Mouse (Mus musculus) lung, embryonic 14.5 days (tissue): ENCODE results near the gene Dap. TPM values are rescaled to one million over a fixed set of nuclear protein-coding genes. Genes with fewer than 3 reads are reported as not detected.

Source experiments
- ATAC-seq: fragments of 200-750 bp; cut with Nextera tagmentation; 2 replicates; pipeline ENCODE4 v1.8.0; 2017; ENCODE audit warnings: mild to moderate bottlenecking, moderate TSS enrichment, moderate library complexity; ENCODE audit not compliant: insufficient read depth
- DNase-seq: peaks from one replicate; pipeline ENCODE4 v3.0.0-alpha.2; 2015
- H3K27ac ChIP-seq: fragments of 300-500 bp; sonication (generic); 2 replicates; pipeline ENCODE4 v1.5.1; 2014; ENCODE audit warnings: low read depth, mild to moderate bottlenecking, moderate library complexity
- H3K27me3 ChIP-seq: fragments of 300-500 bp; sonication (generic); 2 replicates; pipeline ENCODE4 v1.6.1; 2014; ENCODE audit warnings: low read length, control low read depth; ENCODE audit not compliant: insufficient read depth
- H3K36me3 ChIP-seq: fragments of 300-500 bp; sonication (generic); 2 replicates; pipeline ENCODE4 v1.6.1; 2014; ENCODE audit warnings: control low read depth; ENCODE audit not compliant: insufficient read depth
- H3K4me1 ChIP-seq: fragments of 300-500 bp; sonication (generic); 2 replicates; pipeline ENCODE4 v1.6.1; 2014; ENCODE audit warnings: antibody characterized with exemption, control low read depth; ENCODE audit not compliant: insufficient read depth
- H3K4me2 ChIP-seq: fragments of 300-500 bp; sonication (generic); 2 replicates; pipeline ENCODE4 v1.6.1; 2014; ENCODE audit warnings: mild to moderate bottlenecking
- H3K4me3 ChIP-seq: fragments of 300-500 bp; sonication (generic); 2 replicates; pipeline ENCODE4 v1.5.1; 2014; ENCODE audit warnings: low read depth, low read length
- H3K9ac ChIP-seq: fragments of 300-500 bp; sonication (generic); 2 replicates; pipeline ENCODE4 v1.6.1; 2014
- H3K9me3 ChIP-seq: fragments of 300-500 bp; sonication (generic); 2 replicates; pipeline ENCODE4 v1.6.1; 2016; ENCODE audit warnings: low read depth, low read length, control low read depth
- CTCF ChIP-seq: IDR thresholded peaks from 2 replicates; pipeline ENCODE4 v1.5.1; 2016; ENCODE audit warnings: antibody characterized with exemption, low read depth
- WGBS: fragments of 180-500 bp; shearing (Covaris S2); extraction: QIAGEN DNeasy Blood & Tissue Kit; methylation state at CpG from one replicate; pipeline ENCODE4 v1.1.7; 2014; 5-methylcytosine and 5-hydroxymethylcytosine counted together
- polyA plus RNA-seq: library from polyadenylated mRNA; unstranded; fragments of >200 nt; fragmentation: Nextera tagmentation; extraction: Ambion mirVana; gene quantifications from 2 replicates; pipeline ENCODE4 v1.2.1, GENCODE M21; 2014

Gene Dap
- polyA plus RNA-seq, 1 experiment from 2014 or later = 97.1 TPM

GRCm38 (mm10) chr15:31315630-31316231, 91.6 kb downstream of the Dap start:
- Histone ChIP-seq H3K27me3 (no peaks in the 10 kb centered on the region), H3K9ac (no peak overlapping the region), H3K9me3 (no peaks in the 10 kb centered on the region), H3K4me3 (no peak overlapping the region), H3K36me3 (no peaks in the 10 kb centered on the region), H3K27ac (no peak overlapping the region), H3K4me1 (no peaks in the 10 kb centered on the region), H3K4me2 (no peak overlapping the region)
- WGBS = 6% methylated on average over 5 of the region's 5 CpGs
- DNase-seq (peak; percentile 95), ATAC-seq (peak; percentile 84; the same call in 1 of the 2 replicates)
- peak; percentile 87 for TF ChIP-seq CTCF

DNA sequence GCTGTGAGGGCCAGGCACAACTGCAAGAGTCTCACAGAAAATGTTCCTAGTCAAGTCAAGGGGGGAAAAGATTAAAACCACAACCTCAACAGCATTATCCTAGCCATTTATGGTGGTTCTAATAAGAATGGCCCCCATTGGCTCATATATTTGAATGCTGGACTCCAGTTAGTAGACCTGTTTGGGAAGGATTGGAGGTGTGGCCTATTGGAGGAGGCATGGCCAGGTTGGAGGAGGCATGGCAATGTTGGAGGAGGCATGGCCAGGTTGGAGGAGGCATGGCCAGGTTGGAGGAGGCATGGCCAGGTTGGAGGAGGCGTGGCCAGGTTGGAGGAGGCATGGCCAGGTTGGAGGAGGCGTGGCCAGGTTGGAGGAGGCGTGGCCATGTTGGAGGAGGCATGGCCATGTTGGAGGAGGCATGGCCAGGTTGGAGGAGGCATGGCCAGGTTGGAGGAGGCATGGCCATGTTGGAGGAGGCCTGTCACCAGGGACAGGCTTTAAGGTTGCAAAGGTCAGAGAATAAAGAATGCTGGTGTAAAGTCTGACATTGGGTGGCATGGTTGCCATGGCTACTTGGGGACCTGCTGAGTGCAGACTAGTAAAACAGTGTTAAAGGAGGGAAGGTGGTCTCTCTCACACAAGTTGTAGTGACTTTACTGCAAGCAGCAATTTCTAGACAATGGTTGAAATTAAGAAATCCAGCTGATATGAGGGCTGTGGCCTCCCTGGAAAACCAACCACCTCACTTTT, 93.1 kb downstream of the Dap start:
- Histone ChIP-seq H3K27me3 (no peaks in the 10 kb centered on the region), H3K36me3 (no peaks in the 10 kb centered on the region), H3K27ac (peak overlapping the region; percentile 43; the same call in 1 of the 2 replicates), H3K4me1 (no peaks in the 10 kb centered on the region), H3K9me3 (no peaks in the 10 kb centered on the region), H3K4me3 (no peak overlapping the region), H3K4me2 (no peak overlapping the region), H3K9ac (no peak overlapping the region)
- TF ChIP-seq CTCF = no peak
- DNase-seq (no peak), ATAC-seq (no peak)
- 76% methylated on average over 3 of the region's 3 CpGs for WGBS

DNA sequence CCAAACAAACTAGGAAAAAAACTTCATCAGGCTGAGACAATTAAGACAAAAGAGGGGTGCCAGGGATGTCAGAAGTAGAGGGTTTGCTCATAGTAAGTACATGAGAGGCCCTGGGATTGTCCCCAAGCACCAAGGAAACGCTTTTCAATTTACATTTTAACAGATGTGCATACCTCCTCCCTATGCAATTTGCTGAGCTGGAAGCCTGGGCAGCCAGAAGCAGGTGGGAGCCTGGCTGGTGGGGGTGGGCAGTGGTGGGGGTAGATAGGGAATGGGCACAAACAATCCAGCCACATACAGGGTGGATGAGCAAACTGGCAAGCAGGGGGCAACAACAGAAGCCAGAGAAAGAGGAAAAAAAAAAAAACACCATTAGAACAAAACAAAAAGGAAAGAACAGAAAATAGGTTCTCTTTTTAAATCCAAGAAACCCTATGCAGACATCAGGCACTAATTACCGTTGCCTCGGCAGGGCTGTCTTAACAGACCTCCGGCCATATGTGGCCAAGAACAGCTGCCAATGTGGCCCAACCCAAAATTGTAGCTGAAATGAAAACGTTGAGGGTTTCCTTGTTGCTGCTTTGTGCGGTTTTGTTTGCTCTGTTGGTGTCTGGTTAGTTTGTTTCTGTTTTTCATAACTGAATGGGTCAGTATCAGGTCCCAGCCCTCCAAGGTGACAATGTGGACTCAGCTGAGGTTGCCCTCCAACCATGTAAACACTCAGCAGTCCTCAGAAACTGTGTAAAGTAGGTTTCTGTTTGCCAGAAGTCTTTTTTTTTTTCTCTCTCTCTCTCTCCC, 94.2 kb downstream of the Dap start:
- Histone ChIP-seq H3K4me2 (no peak overlapping the region), H3K9ac (no peak overlapping the region), H3K27ac (peak overlapping the region; percentile 43; the same call in 1 of the 2 replicates), H3K4me1 (no peaks in the 10 kb centered on the region), H3K9me3 (no peaks in the 10 kb centered on the region), H3K27me3 (no peaks in the 10 kb centered on the region), H3K36me3 (no peaks in the 10 kb centered on the region), H3K4me3 (no peak overlapping the region)
- TF ChIP-seq CTCF = no peak
- 28% methylated on average over 6 of the region's 6 CpGs for WGBS
- DNase-seq (peak; percentile 47), ATAC-seq (peak; percentile 62; the same call in 1 of the 2 replicates)

GRCm38 (mm10) chr15:31319046-31319445, 94.9 kb downstream of the Dap start:
- H3K4me3 ChIP-seq = no peak overlapping the region
- ATAC-seq (no peak; the same call in 1 of the 2 replicates), DNase-seq (peak; percentile 20)
- no peaks in the 10 kb centered on the region for H3K27me3 ChIP-seq
- H3K9ac ChIP-seq = no peak overlapping the region
- no peaks in the 10 kb centered on the region for H3K36me3 ChIP-seq
- H3K27ac ChIP-seq = peak overlapping the region; percentile 21; the same call in 1 of the 2 replicates
- H3K4me1 ChIP-seq = no peaks in the 10 kb centered on the region
- no peak overlapping the region for H3K4me2 ChIP-seq
- no peak for TF ChIP-seq CTCF
- no peaks in the 10 kb centered on the region for H3K9me3 ChIP-seq
- WGBS = 38% methylated on average over 4 of the region's 4 CpGs

GRCm38 (mm10) chr15:31320598-31321377, 96.7 kb downstream of the Dap start:
- DNase-seq (peak; percentile 40), ATAC-seq (no peak)
- Histone ChIP-seq H3K4me3 (no peak overlapping the region), H3K4me1 (no peaks in the 10 kb centered on the region), H3K36me3 (no peaks in the 10 kb centered on the region), H3K27ac (no peak overlapping the region; the same call in none of the 2 replicates), H3K9me3 (no peaks in the 10 kb centered on the region), H3K27me3 (no peaks in the 10 kb centered on the region), H3K4me2 (no peak overlapping the region), H3K9ac (no peak overlapping the region)
- WGBS = 39% methylated on average over 12 of the region's 12 CpGs
- TF ChIP-seq CTCF = peak; percentile 39

DNA sequence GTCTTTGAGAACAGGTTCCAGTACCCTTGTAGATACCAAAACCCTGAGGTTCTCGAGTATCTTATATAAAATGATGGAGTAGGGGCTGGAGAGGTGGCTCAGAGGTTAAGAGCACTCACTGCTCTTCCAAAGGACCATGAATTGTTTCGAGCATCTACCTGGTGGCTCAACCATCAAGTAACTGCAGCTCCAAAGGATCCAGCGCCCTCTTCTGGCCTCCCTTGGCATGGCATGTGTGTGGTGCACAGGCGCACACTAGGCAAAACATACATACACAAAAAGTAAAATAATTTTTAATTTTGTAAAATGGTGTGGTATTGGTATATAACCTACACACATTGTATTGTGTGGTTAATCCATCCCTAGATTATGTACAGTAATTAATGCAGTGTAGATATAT, 99.6 kb downstream of the Dap start:
- no peak overlapping the region for H3K4me2 ChIP-seq
- DNase-seq (no peak), ATAC-seq (no peak)
- WGBS = 72% methylated on average over 4 of the region's 4 CpGs
- no peaks in the 10 kb centered on the region for H3K9me3 ChIP-seq
- TF ChIP-seq CTCF = peak; percentile 51
- H3K9ac ChIP-seq = no peak overlapping the region
- H3K27me3 ChIP-seq = no peaks in the 10 kb centered on the region
- no peak overlapping the region for H3K4me3 ChIP-seq
- no peaks in the 10 kb centered on the region for H3K36me3 ChIP-seq
- H3K27ac ChIP-seq = no peak overlapping the region
- H3K4me1 ChIP-seq = no peaks in the 10 kb centered on the region

Other genes with a start within 250 kb of the Dap start
- 3.0 and 3.7 TPM in 2 replicates for gene Ankrd33b, start 143.4 kb downstream of the Dap start, polyA plus RNA-seq
- 2.3 and 2.6 TPM in 2 replicates for gene Ropn1l, start 229.4 kb downstream of the Dap start, polyA plus RNA-seq